Mouse (Mus musculus) kidney, adult 2 months (tissue): ENCODE results near the gene Gm10762.

ENCODE experiments used
- CTCF ChIP-seq: fragments of 200-500 bp; conservative IDR thresholded peaks from 2 replicates; pipeline ENCODE4 v1.5.1; 2011; ENCODE audit warnings: low read depth, mild to moderate bottlenecking, control low read depth, low read length, moderate library complexity, mixed read lengths; ENCODE audit not compliant: insufficient read depth, insufficient read length
- POLR2A ChIP-seq: fragments of 200-500 bp; IDR thresholded peaks from one replicate; pipeline ENCODE4 v1.6.1; 2011; ENCODE audit warnings: low read depth, low read length, control low read depth

DNA sequence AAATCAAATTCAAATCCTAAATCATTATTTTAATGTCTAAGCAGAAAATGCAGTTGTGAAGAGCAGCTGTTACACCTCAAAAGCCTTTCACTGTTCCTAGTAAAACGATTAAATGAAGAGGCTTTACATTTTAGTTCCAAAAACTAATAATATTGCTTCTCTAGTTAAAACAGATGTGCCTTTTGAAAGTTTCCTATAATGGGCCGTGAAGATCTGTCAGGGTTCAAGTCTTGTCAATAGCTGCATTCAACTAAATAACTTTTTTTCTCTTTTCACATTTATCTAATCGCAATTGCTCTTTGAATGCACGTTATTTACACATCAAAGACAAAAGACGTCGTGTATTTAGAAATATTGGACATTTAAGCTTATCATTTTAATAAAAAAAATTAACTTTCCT is 1.3 kb downstream of the Gm10762 start:
- no peak for TF ChIP-seq CTCF
- no peak for TF ChIP-seq POLR2A
